Mouse (Mus musculus): ENCODE data around the gene Cdc42bpb. TPM values are rescaled to one million over a fixed set of nuclear protein-coding genes. Genes with fewer than 3 reads are reported as not detected.

The Cdc42bpb gene
- polyA plus RNA-seq (2015; fragmentation: Nextera tagmentation; extraction: Ambion mirVana), result 18.6 and 18.7 TPM in 2 replicates

DNA sequence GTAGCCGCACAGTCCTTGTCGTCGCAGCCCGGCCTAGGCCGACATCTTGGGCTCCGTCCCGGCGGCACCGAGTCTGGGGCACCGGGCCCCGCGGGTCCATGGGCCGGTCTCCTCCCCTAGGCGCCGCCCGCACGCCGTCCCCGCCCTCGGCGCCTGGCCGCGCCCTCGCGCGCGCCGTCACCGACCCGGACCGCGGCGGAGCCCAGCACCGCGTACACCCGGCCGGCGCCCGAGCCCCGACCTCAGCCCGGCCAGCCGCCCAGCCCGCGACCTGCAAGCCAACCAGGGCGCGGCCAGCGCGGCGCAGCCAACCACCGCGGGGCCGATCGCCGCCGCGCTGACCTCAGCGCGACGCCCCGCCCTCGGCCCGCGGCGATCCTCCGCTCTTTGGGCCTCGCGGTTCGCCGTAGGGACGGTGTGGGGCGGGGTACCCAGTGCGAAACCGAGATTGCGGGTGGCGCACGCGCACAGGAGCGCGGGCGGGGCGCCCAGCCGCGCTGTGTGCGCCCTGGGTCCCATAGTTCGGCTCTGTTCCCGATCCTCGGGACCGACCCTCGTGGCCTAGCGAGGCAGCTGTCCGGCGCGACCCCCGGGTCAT lies at the start of gene Cdc42bpb:
Cdc42bpb (minus strand) TSS at position 343 of the 598 bp plus-strand sequence.
- no peaks in the 10 kb centered on the region for H3K9me3 ChIP-seq (ENCODE audit: control insufficient read depth, low read length)
- no peaks in the 10 kb centered on the region for H3K36me3 ChIP-seq (ENCODE audit: control insufficient read depth, insufficient read depth, low read length)
- peak within 1 kb of the TSS; percentile 97 for H3K4me3 ChIP-seq (ENCODE audit: low read depth, low read length)
- no peaks in the 10 kb centered on the region for H3K27me3 ChIP-seq (ENCODE audit: control insufficient read depth, insufficient read depth, low read length)
- H3K4me2 ChIP-seq (replicated peaks; ENCODE audit: low read depth), result peak within 1 kb of the TSS; percentile 73
- peak within 1 kb of the TSS; percentile 98 for H3K27ac ChIP-seq (replicated peaks)
- H3K9ac ChIP-seq (ENCODE audit: low read length), result peak within 1 kb of the TSS; percentile 97
- TF ChIP-seq EP300 (optimal IDR thresholded peaks at IDR 0.05) (no peak), CTCF (IDR thresholded peaks at IDR 0.05; ENCODE audit: low read depth) (no peak)
- under 1% methylated on average over 82 of the region's 94 CpGs for WGBS
- H3K4me1 ChIP-seq (replicated peaks; ENCODE audit: control insufficient read depth, insufficient read depth), result no peaks in the 10 kb centered on the region; the same call in 1 of the 2 replicates
- DNase-seq (ENCODE audit: low spot score) (peak; percentile 94), ATAC-seq (ENCODE audit: low FRiP score, low TSS enrichment) (peak; percentile 97)

DNA sequence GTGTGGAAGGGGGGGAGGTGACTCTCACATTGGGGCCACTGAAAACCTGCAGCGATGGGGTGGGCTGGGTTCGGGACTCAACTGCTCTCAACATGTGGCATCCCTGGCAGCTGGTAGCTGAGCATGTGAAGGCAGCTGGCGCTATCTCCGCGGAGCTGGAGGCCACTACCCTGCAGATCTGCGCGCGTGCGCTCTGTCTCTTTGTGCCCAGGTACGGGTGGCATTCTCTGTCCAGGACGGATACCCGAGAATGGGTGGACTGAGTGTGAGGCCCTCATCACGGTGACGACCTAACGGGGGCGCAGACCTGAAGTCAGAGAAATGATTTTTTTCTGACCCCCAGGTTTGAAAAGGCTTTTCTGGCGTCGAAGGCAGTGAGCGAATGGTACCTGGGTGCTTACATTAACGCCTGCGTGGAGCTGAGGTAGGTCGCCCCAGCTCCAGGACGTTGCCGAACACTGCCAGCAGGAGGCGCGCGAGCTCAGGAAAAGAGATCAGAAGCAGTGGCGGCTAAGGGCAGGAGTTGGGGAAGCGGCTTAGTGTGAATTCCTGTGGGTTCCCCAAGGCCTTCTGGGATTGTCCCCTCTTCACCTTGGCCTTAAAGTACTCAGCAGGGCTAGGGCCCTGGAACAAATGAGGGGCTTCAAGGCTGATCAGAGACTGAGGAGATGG lies 48.4 kb upstream of the Cdc42bpb start:
- no peaks in the 10 kb centered on the region for H3K9me3 ChIP-seq (ENCODE audit: control insufficient read depth, low read length)
- 21% methylated on average over 29 of the region's 29 CpGs for WGBS
- no peak overlapping the region for H3K4me3 ChIP-seq (ENCODE audit: low read depth, low read length)
- DNase-seq (ENCODE audit: low spot score), result peak; percentile 93
- peak; percentile 54 for ATAC-seq (ENCODE audit: low FRiP score, low TSS enrichment)
- H3K4me1 ChIP-seq (replicated peaks; ENCODE audit: control insufficient read depth, insufficient read depth), result peaks cover 14% of the 10 kb centered on the region
- TF ChIP-seq EP300 (optimal IDR thresholded peaks at IDR 0.05), result no peak
- peak; percentile 96 for TF ChIP-seq CTCF (IDR thresholded peaks at IDR 0.05; ENCODE audit: low read depth)
- H3K9ac ChIP-seq (ENCODE audit: low read length), result no peak overlapping the region
- H3K4me2 ChIP-seq (replicated peaks; ENCODE audit: low read depth), result no peak overlapping the region
- peaks cover 14% of the 10 kb centered on the region; the same call in 1 of the 2 replicates for H3K27me3 ChIP-seq (ENCODE audit: control insufficient read depth, insufficient read depth, low read length)
- H3K36me3 ChIP-seq (ENCODE audit: control insufficient read depth, insufficient read depth, low read length), result no peaks in the 10 kb centered on the region
- H3K27ac ChIP-seq (replicated peaks), result no peak overlapping the region

DNA sequence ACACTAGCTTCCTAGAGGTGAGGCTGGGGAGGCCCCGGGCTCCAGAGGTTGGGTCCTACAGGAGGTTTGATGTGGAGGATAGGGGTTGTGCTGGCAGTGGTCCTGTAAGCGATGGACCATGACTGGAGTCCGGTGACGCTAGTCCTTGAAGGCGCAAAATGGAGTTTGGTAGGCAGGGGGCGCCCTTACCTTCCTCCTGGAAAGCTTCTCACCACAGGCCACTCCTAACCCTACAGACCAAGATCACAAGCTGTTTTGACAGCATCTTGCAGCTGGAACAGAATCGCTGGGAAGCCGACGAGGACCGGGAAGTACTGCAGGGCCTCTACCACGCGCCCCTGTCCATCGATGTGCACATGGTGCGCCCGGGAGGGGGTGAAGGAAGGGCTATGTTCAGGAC lies 47.7 kb upstream of the Cdc42bpb start:
- Histone ChIP-seq H3K27me3 (ENCODE audit: control insufficient read depth, insufficient read depth, low read length) (peaks cover 14% of the 10 kb centered on the region; the same call in 1 of the 2 replicates), H3K4me1 (replicated peaks; ENCODE audit: control insufficient read depth, insufficient read depth) (peaks cover 13% of the 10 kb centered on the region), H3K36me3 (ENCODE audit: control insufficient read depth, insufficient read depth, low read length) (no peaks in the 10 kb centered on the region), H3K4me2 (replicated peaks; ENCODE audit: low read depth) (no peak overlapping the region), H3K4me3 (ENCODE audit: low read depth, low read length) (no peak overlapping the region), H3K9me3 (ENCODE audit: control insufficient read depth, low read length) (no peaks in the 10 kb centered on the region), H3K9ac (ENCODE audit: low read length) (no peak overlapping the region), H3K27ac (replicated peaks) (no peak overlapping the region)
- DNase-seq (ENCODE audit: low spot score) (peak; percentile 87), ATAC-seq (ENCODE audit: low FRiP score, low TSS enrichment) (peak; percentile 22; the same call in 1 of the 2 replicates)
- WGBS, result 2% methylated on average over 15 of the region's 15 CpGs
- TF ChIP-seq EP300 (optimal IDR thresholded peaks at IDR 0.05), result no peak
- peak; percentile 91 for TF ChIP-seq CTCF (IDR thresholded peaks at IDR 0.05; ENCODE audit: low read depth)

DNA sequence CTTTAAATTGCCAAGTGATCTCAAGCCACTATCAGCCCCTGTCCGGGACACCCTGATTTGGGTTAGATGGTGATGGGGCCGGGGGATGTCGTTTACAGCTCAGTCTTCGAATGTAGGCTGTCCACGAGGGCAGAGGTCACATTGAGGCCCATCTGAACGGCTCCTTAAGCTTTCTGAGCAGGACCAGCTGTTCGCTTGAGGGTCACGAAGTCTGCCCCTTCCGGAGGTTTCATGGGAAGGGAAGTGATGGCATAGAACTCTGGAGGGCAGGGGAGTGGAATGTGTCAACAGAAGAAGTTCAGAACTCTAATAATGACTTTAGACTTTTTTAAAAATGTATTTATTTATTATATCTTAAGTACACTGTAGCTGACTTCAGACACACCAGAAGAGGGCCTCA lies 47.0 kb upstream of the Cdc42bpb start:
- H3K27me3 ChIP-seq (ENCODE audit: control insufficient read depth, insufficient read depth, low read length), result peaks cover 14% of the 10 kb centered on the region; the same call in 1 of the 2 replicates
- no peaks in the 10 kb centered on the region for H3K36me3 ChIP-seq (ENCODE audit: control insufficient read depth, insufficient read depth, low read length)
- no peak for ATAC-seq (ENCODE audit: low FRiP score, low TSS enrichment)
- no peak overlapping the region for H3K4me2 ChIP-seq (replicated peaks; ENCODE audit: low read depth)
- peaks cover 8% of the 10 kb centered on the region; the same call in 1 of the 2 replicates for H3K4me1 ChIP-seq (replicated peaks; ENCODE audit: control insufficient read depth, insufficient read depth)
- no peak for DNase-seq (ENCODE audit: low spot score)
- WGBS, result 31% methylated on average over 9 of the region's 9 CpGs
- H3K27ac ChIP-seq (replicated peaks), result no peak overlapping the region
- TF ChIP-seq EP300 (optimal IDR thresholded peaks at IDR 0.05) (no peak), CTCF (IDR thresholded peaks at IDR 0.05; ENCODE audit: low read depth) (no peak)
- H3K9ac ChIP-seq (ENCODE audit: low read length), result no peak overlapping the region
- H3K4me3 ChIP-seq (ENCODE audit: low read depth, low read length), result no peak overlapping the region
- H3K9me3 ChIP-seq (ENCODE audit: control insufficient read depth, low read length), result no peaks in the 10 kb centered on the region

DNA sequence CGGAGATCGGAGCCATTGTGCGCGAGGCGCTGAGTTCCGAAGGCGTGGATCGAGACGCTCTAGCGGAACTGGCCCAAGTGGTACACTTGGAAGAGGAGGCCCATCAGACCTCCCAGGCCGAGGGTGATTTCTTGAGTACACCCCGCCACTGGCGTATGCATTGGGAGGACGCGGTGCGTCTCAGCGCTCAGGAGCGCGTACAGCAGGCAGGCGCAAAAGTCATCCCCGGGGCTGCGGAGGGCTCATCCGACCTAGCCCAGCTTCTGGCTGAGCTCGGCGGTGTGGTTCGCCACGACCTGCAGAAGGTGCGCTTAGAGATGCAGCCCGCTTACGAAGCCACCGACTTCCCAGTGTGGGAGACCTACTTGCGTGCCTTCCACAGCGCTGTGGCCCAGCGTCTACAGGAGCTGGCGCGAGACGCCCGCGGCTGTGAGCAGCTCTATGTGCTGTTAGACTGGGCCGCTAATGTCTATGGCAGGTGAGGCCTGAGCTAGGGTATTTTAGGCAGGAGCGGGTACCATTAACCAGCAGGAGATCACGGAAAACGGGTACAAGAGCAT lies 46.1 kb upstream of the Cdc42bpb start:
- 26% methylated on average over 43 of the region's 43 CpGs for WGBS
- Histone ChIP-seq H3K9me3 (ENCODE audit: control insufficient read depth, low read length) (no peaks in the 10 kb centered on the region), H3K27ac (replicated peaks) (no peak overlapping the region), H3K27me3 (ENCODE audit: control insufficient read depth, insufficient read depth, low read length) (peaks cover 14% of the 10 kb centered on the region; the same call in 1 of the 2 replicates), H3K36me3 (ENCODE audit: control insufficient read depth, insufficient read depth, low read length) (no peaks in the 10 kb centered on the region), H3K4me2 (replicated peaks; ENCODE audit: low read depth) (no peak overlapping the region), H3K4me3 (ENCODE audit: low read depth, low read length) (0 out of 2 replicates have a peak overlapping the region, but pooled peaks have one; percentile 12), H3K4me1 (replicated peaks; ENCODE audit: control insufficient read depth, insufficient read depth) (peaks cover 3% of the 10 kb centered on the region; the same call in 1 of the 2 replicates), H3K9ac (ENCODE audit: low read length) (no peak overlapping the region)
- DNase-seq (ENCODE audit: low spot score), result no peak
- no peak for ATAC-seq (ENCODE audit: low FRiP score, low TSS enrichment)
- TF ChIP-seq EP300 (optimal IDR thresholded peaks at IDR 0.05), result no peak
- TF ChIP-seq CTCF (IDR thresholded peaks at IDR 0.05; ENCODE audit: low read depth), result no peak

Data from stomach, postnatal 0 days (tissue).